8 mouse cellular contexts compared by ENCODE assay signal in genomic region chr17:56614391-56615135, GRCm38 (mm10). TPM values are rescaled to one million over a fixed set of nuclear protein-coding genes. Genes with fewer than 3 reads are reported as not detected.
DNase-seq lines count a peak whose midpoint lies in the region; ATAC-seq and TF ChIP-seq lines count a peak whose summit lies in the region.

No protein-coding gene starts in this region.

- peaks cover 26% of the 10 kb centered on the region for H3K4me1 ChIP-seq in lung, embryonic 16.5 days (replicated peaks; ENCODE audit: control insufficient read depth, insufficient read depth, low read length)
- peaks cover 5% of the 10 kb centered on the region; the same call in 1 of the 2 replicates for H3K4me1 ChIP-seq in bone marrow, adult 2 months (ENCODE audit: control insufficient read depth, insufficient read depth, low read length)
- peaks cover 29% of the 10 kb centered on the region for H3K4me1 ChIP-seq in hindbrain, embryonic 12.5 days

- H3K4me3 ChIP-seq in lung, embryonic 16.5 days (ENCODE audit: low read length) = peak overlapping the region; percentile 75
- H3K4me3 ChIP-seq in bone marrow, adult 2 months (replicated peaks; ENCODE audit: control insufficient read depth, low read depth, low read length) = peak overlapping the region; percentile 77
- peak overlapping the region; percentile 71 for H3K4me3 ChIP-seq in hindbrain, embryonic 12.5 days

- 14% methylated on average over 14 of the region's 14 CpGs for WGBS in lung, embryonic 16.5 days
- WGBS in bone marrow, adult 2 months = 24% methylated on average over 14 of the region's 14 CpGs
- WGBS in hindbrain, embryonic 12.5 days = 31% methylated on average over 14 of the region's 14 CpGs

- H3K36me3 ChIP-seq in lung, embryonic 16.5 days (ENCODE audit: control insufficient read depth, insufficient read depth, low read length) = peaks cover 28% of the 10 kb centered on the region
- peaks cover 52% of the 10 kb centered on the region for H3K36me3 ChIP-seq in hindbrain, embryonic 12.5 days

- no peaks in the 10 kb centered on the region for H3K9me3 ChIP-seq in lung, embryonic 16.5 days (ENCODE audit: control insufficient read depth, low read length)
- no peaks in the 10 kb centered on the region for H3K9me3 ChIP-seq in hindbrain, embryonic 12.5 days (replicated peaks)

- H3K9ac ChIP-seq in lung, embryonic 16.5 days (ENCODE audit: low read length) = peak overlapping the region; percentile 74
- H3K9ac ChIP-seq in hindbrain, embryonic 12.5 days = peak overlapping the region; percentile 90

- ATAC-seq in lung, embryonic 16.5 days (ENCODE audit: low read depth) = no peak
- no peak for ATAC-seq in hindbrain, embryonic 12.5 days (ENCODE audit: low FRiP score)
- 0 out of 2 replicates have a peak, but pooled peaks have one; percentile 1 for ATAC-seq in megakaryocyte progenitor cell, adult 5-6 weeks (replicated peaks; ENCODE audit: poor library complexity)

- TF ChIP-seq POLR2A in bone marrow, adult 2 months (IDR thresholded peaks at IDR 0.05; ENCODE audit: borderline replicate concordance, control insufficient read depth, low read depth, low read length) = no peak

- no peak for TF ChIP-seq CTCF in bone marrow, adult 2 months (IDR thresholded peaks at IDR 0.05; ENCODE audit: control insufficient read depth, insufficient read depth, low read length)

- peak overlapping the region; percentile 96 for H3K4me2 ChIP-seq in lung, embryonic 16.5 days (ENCODE audit: low read depth, low read length)
- peak overlapping the region; percentile 84 for H3K4me2 ChIP-seq in hindbrain, embryonic 12.5 days (replicated peaks)

- no peak for DNase-seq in lung, postnatal 14 days
- no peak for DNase-seq in layer of hippocampus, postnatal 25 days (ENCODE audit: extremely low spot score in 1 of 2, low spot score in 1 of 2)
- DNase-seq in thymus, postnatal 0 days (ENCODE audit: low spot score) = no peak
- no peak for DNase-seq in left cerebral cortex, adult 18-20 months (ENCODE audit: low spot score in 2 of 2)

- H3K27ac ChIP-seq in lung, embryonic 16.5 days (ENCODE audit: low read length) = no peak overlapping the region
- H3K27ac ChIP-seq in bone marrow, adult 2 months (ENCODE audit: control insufficient read depth, insufficient read depth, low read depth, low read length, poor library complexity) = no peak overlapping the region
- H3K27ac ChIP-seq in hindbrain, embryonic 12.5 days = no peak overlapping the region

- no peaks in the 10 kb centered on the region for H3K27me3 ChIP-seq in lung, embryonic 16.5 days (ENCODE audit: control insufficient read depth, insufficient read depth, low read depth, low read length)
- H3K27me3 ChIP-seq in hindbrain, embryonic 12.5 days = no peaks in the 10 kb centered on the region

RNA-seq across cellular contexts. Expression of gene Rpl36, which starts 1.3 kb away (rescaled TPM):
- polyA plus RNA-seq in lung, embryonic 16.5 days (2015; fragmentation: Nextera tagmentation; extraction: Ambion mirVana) = 1,731 and 1,766 TPM in 2 replicates
- 407 and 414 TPM in 2 replicates for polyA plus RNA-seq in bone marrow, adult 2 months (2011; ENCODE audit: insufficient read depth, insufficient read length, low replicate concordance, missing spikeins)
- polyA plus RNA-seq in hindbrain, embryonic 12.5 days (2016; fragmentation: Nextera tagmentation; extraction: Ambion mirVana) = 1,045 and 1,230 TPM in 2 replicates
- 1,504 and 1,580 TPM in 2 replicates for total RNA-seq in megakaryocyte progenitor cell, adult 5-6 weeks (2015)
- total RNA-seq in megakaryocyte progenitor cell, adult 5-6 weeks (2017) = 2,239 and 2,669 TPM in 2 replicates
- 100 to 1,000 TPM; 341 to 404 TPM for total RNA-seq in layer of hippocampus, postnatal 25 days (2021)
- 2,991 and 3,020 TPM in 2 replicates for polyA plus RNA-seq in thymus, postnatal 0 days (2015; fragmentation: Nextera tagmentation; extraction: Ambion mirVana)
- 100 to 1,000 TPM; 405 to 414 TPM for total RNA-seq in left cerebral cortex, adult 18-20 months (2021)

RNA-seq across cellular contexts. Expression of gene 2410015M20Rik, which starts 5.0 kb away (rescaled TPM):
- polyA plus RNA-seq in lung, embryonic 16.5 days (2015; fragmentation: Nextera tagmentation; extraction: Ambion mirVana) = 227 and 241 TPM in 2 replicates
- 44.0 and 94.1 TPM in 2 replicates for polyA plus RNA-seq in bone marrow, adult 2 months (2011; ENCODE audit: insufficient read depth, insufficient read length, low replicate concordance, missing spikeins)
- polyA plus RNA-seq in hindbrain, embryonic 12.5 days (2016; fragmentation: Nextera tagmentation; extraction: Ambion mirVana) = 184 and 193 TPM in 2 replicates
- 93.3 and 94.0 TPM in 2 replicates for total RNA-seq in megakaryocyte progenitor cell, adult 5-6 weeks (2015)
- 93.3 and 99.4 TPM in 2 replicates for total RNA-seq in megakaryocyte progenitor cell, adult 5-6 weeks (2017)
- total RNA-seq in layer of hippocampus, postnatal 25 days (2021) = 100 to 1,000 TPM; 138 to 163 TPM
- 306 and 315 TPM in 2 replicates for polyA plus RNA-seq in thymus, postnatal 0 days (2015; fragmentation: Nextera tagmentation; extraction: Ambion mirVana)
- 100 to 1,000 TPM; 139 to 143 TPM for total RNA-seq in left cerebral cortex, adult 18-20 months (2021)

RNA-seq across cellular contexts. Expression of gene Lonp1, which starts 12.1 kb away (rescaled TPM):
- 41.1 and 41.7 TPM in 2 replicates for polyA plus RNA-seq in lung, embryonic 16.5 days (2015; fragmentation: Nextera tagmentation; extraction: Ambion mirVana)
- 19.7 and 29.5 TPM in 2 replicates for polyA plus RNA-seq in bone marrow, adult 2 months (2011; ENCODE audit: insufficient read depth, insufficient read length, low replicate concordance, missing spikeins)
- 50.6 and 55.5 TPM in 2 replicates for polyA plus RNA-seq in hindbrain, embryonic 12.5 days (2016; fragmentation: Nextera tagmentation; extraction: Ambion mirVana)
- 19.4 and 23.1 TPM in 2 replicates for total RNA-seq in megakaryocyte progenitor cell, adult 5-6 weeks (2015)
- 68.8 and 83.6 TPM in 2 replicates for total RNA-seq in megakaryocyte progenitor cell, adult 5-6 weeks (2017)
- 10 to 100 TPM; 62.1 to 62.5 TPM for total RNA-seq in layer of hippocampus, postnatal 25 days (2021)
- polyA plus RNA-seq in thymus, postnatal 0 days (2015; fragmentation: Nextera tagmentation; extraction: Ambion mirVana) = 40.1 and 41.0 TPM in 2 replicates
- 10 to 100 TPM; 57.1 to 60.6 TPM for total RNA-seq in left cerebral cortex, adult 18-20 months (2021)

RNA-seq across cellular contexts. Expression of gene Catsperd, which starts 13.4 kb away (rescaled TPM):
- 0.43 and 0.91 TPM in 2 replicates for polyA plus RNA-seq in lung, embryonic 16.5 days (2015; fragmentation: Nextera tagmentation; extraction: Ambion mirVana)
- polyA plus RNA-seq in bone marrow, adult 2 months (2011; ENCODE audit: insufficient read depth, insufficient read length, low replicate concordance, missing spikeins) = not detected in 2 replicates
- polyA plus RNA-seq in hindbrain, embryonic 12.5 days (2016; fragmentation: Nextera tagmentation; extraction: Ambion mirVana) = 0.74 and 0.98 TPM in 2 replicates
- 1.1 TPM in 1 of 2 replicates, not detected in the other for total RNA-seq in megakaryocyte progenitor cell, adult 5-6 weeks (2015)
- 0.17 and 0.51 TPM in 2 replicates for total RNA-seq in megakaryocyte progenitor cell, adult 5-6 weeks (2017)
- total RNA-seq in layer of hippocampus, postnatal 25 days (2021) = under 1 TPM; 0.44 to 0.85 TPM
- 0.09 and 0.57 TPM in 2 replicates for polyA plus RNA-seq in thymus, postnatal 0 days (2015; fragmentation: Nextera tagmentation; extraction: Ambion mirVana)
- under 1 TPM; 0.84 TPM for total RNA-seq in left cerebral cortex, adult 18-20 months (2021)

RNA-seq across cellular contexts. Expression of gene Safb, which starts 29.9 kb away (rescaled TPM):
- polyA plus RNA-seq in lung, embryonic 16.5 days (2015; fragmentation: Nextera tagmentation; extraction: Ambion mirVana) = 86.9 and 95.7 TPM in 2 replicates
- polyA plus RNA-seq in bone marrow, adult 2 months (2011; ENCODE audit: insufficient read depth, insufficient read length, low replicate concordance, missing spikeins) = 94.9 and 178 TPM in 2 replicates
- 161 and 162 TPM in 2 replicates for polyA plus RNA-seq in hindbrain, embryonic 12.5 days (2016; fragmentation: Nextera tagmentation; extraction: Ambion mirVana)
- 58.8 and 59.6 TPM in 2 replicates for total RNA-seq in megakaryocyte progenitor cell, adult 5-6 weeks (2015)
- total RNA-seq in megakaryocyte progenitor cell, adult 5-6 weeks (2017) = 79.6 and 88.1 TPM in 2 replicates
- total RNA-seq in layer of hippocampus, postnatal 25 days (2021) = 100 to 1,000 TPM; 148 to 163 TPM
- polyA plus RNA-seq in thymus, postnatal 0 days (2015; fragmentation: Nextera tagmentation; extraction: Ambion mirVana) = 76.0 and 83.6 TPM in 2 replicates
- 100 to 1,000 TPM; 158 to 159 TPM for total RNA-seq in left cerebral cortex, adult 18-20 months (2021)
